ENCODE assay signal across 9 mouse cellular contexts in genomic region chr1:89072143-89072990, GRCm38 (mm10). TPM values are rescaled to one million over a fixed set of nuclear protein-coding genes. Genes with fewer than 3 reads are reported as not detected.
DNase-seq lines count a peak whose midpoint lies in the region; ATAC-seq lines count a peak whose summit lies in the region.
"Had no signal": no experiment of that assay in that cellular context is flagged by ENCODE, and none has a peak within 500 bp of the region (broad histone marks: within the 10 kb centered on the region; RNA-seq: fewer than 3 reads in every experiment).

No protein-coding gene starts in this region.

- peak overlapping the region; percentile 36; the same call in 1 of the 2 replicates for H3K27ac ChIP-seq in hindbrain, embryonic 16.5 days (ENCODE audit: low read depth, low read length)

- DNase-seq in R1 (ENCODE audit: low read depth, low spot score): peak; percentile 80
- DNase-seq in embryo, embryonic 9.5 days (ENCODE audit: extremely low spot score): peak; percentile 37
- peak; percentile 46 for DNase-seq in lung, postnatal 36 days
- no peak for DNase-seq in urinary bladder, postnatal 4 days (ENCODE audit: low spot score in 2 of 2)
- no peak for DNase-seq in right cerebral cortex, postnatal 25 days
- no peak for DNase-seq in urinary bladder, adult 18-20 months (ENCODE audit: low spot score in 2 of 2)
- DNase-seq in thymus, postnatal 4 days: no peak
- DNase-seq: layer of hippocampus, adult 9-11 months had no signal

- no peaks in the 10 kb centered on the region for H3K27me3 ChIP-seq in hindbrain, embryonic 16.5 days (replicated peaks; ENCODE audit: control insufficient read depth, insufficient read depth, low read length)

- H3K4me1 ChIP-seq in hindbrain, embryonic 16.5 days (ENCODE audit: control insufficient read depth, insufficient read depth, low read depth, low read length): peaks cover 25% of the 10 kb centered on the region

- no peaks in the 10 kb centered on the region for H3K9me3 ChIP-seq in hindbrain, embryonic 16.5 days (ENCODE audit: control insufficient read depth, low read length)

- H3K4me2 ChIP-seq in hindbrain, embryonic 16.5 days (ENCODE audit: low read length): peak overlapping the region; percentile 74

- no peak for ATAC-seq in hindbrain, embryonic 16.5 days

- peak overlapping the region; percentile 39 for H3K9ac ChIP-seq in hindbrain, embryonic 16.5 days (ENCODE audit: low read depth, low read length)

- WGBS in hindbrain, embryonic 16.5 days: 13% methylated on average over 14 of the region's 14 CpGs

- no peaks in the 10 kb centered on the region for H3K36me3 ChIP-seq in hindbrain, embryonic 16.5 days (ENCODE audit: control insufficient read depth, insufficient read depth, low read length)

- peak overlapping the region; percentile 89 for H3K4me3 ChIP-seq in hindbrain, embryonic 16.5 days (ENCODE audit: low read length)

RNA-seq across cellular contexts. Expression of gene Sh3bp4, which starts 2.2 kb away (rescaled TPM):
- 13.7 and 17.0 TPM in 2 replicates for polyA plus RNA-seq in hindbrain, embryonic 16.5 days (2015; fragmentation: Nextera tagmentation; extraction: Ambion mirVana)

Comparison
In these comparisons a context has a peak if more than half of its experiments do, and no peak if none do; other contexts are left out.
1. DNase-seq: peak in R1 (single experiment), embryo, embryonic 9.5 days (single experiment) and lung, postnatal 36 days (single experiment); none in urinary bladder, postnatal 4 days (0 of 2), right cerebral cortex, postnatal 25 days (single experiment), urinary bladder, adult 18-20 months (0 of 2) and thymus, postnatal 4 days (single experiment).